Mouse (Mus musculus): ENCODE results near the gene Msln.

Msln gene

DNA sequence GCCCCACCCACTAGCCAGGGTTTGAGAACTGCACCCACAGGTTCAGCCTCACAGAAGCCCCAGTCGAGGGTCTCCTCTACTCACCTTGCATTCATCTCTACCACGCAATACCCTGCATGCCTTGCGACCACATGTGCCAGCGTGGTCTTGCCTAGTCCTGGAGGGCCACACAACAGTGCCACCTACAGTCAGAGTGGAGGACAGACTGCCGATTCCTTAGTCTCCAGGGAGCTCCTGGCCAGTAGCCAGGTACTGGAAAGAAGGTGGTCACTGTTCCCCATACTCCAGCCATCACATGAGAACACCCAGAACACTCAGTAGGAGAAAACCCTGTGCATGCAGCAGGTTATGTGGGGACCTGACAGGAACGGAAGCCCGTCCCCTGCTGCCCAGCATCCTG lies 30.3 kb downstream of the Msln start:
- DNase-seq (ENCODE audit: low spot score in 2 of 2), result no peak

DNA sequence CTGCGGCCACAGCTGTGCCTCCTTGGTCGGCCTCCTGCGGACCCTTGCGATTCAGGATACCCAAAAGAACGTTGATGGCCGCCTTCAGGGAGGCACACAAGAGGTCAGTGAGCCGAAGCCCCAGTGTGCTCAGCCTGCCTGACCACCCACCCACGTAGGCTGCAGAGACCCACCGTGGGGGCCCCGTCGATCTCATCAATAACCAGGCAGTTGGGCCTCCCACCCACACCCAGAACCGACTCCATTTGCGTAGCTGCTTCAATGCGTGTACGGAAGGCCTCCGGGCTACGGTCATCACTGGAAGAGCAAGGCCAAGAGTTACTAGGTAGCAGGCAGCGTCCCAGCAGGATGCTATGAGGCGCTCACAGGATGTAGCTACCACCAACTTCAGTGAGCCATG lies 30.7 kb downstream of the Msln start:
- no peak for DNase-seq (ENCODE audit: low spot score in 2 of 2)

DNA sequence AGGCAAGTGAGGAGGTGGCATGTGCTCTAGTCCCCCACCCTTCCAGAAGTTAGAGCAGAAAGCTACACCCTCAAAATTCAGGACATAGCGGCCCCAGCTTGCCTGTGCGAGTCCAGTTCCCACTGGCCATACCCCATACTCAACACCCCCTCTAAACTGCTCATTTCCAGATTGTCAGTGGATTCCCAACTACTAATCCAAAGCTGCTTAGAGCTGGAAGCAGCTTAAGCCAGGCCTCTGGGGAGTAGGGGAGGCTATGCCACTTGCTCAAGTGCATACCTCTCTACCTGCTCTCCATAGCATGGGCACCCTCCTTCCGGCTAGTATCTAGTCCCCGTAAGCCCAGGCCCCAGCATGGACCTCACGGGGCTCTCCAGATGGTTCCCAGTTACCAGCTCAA lies 32.7 kb downstream of the Msln start:
- no peak for DNase-seq (ENCODE audit: low spot score in 2 of 2)

GRCm38 (mm10) chr17:25717691-25718090 lies 36.5 kb downstream of the Msln start:
- no peak for DNase-seq (ENCODE audit: low spot score in 2 of 2)

- DNase-seq (ENCODE audit: low spot score in 2 of 2), result peak; percentile 36 to 49
Observed at GRCm38 (mm10) chr17:25716711-25717637, 37.2 kb downstream of the Msln start, which contains the start of gene Gng13. Gng13 (plus strand) TSS chr17:25717171.

GRCm38 (mm10) chr17:25716130-25716529 lies 38.0 kb downstream of the Msln start:
- no peak for DNase-seq (ENCODE audit: low spot score in 2 of 2)

DNA sequence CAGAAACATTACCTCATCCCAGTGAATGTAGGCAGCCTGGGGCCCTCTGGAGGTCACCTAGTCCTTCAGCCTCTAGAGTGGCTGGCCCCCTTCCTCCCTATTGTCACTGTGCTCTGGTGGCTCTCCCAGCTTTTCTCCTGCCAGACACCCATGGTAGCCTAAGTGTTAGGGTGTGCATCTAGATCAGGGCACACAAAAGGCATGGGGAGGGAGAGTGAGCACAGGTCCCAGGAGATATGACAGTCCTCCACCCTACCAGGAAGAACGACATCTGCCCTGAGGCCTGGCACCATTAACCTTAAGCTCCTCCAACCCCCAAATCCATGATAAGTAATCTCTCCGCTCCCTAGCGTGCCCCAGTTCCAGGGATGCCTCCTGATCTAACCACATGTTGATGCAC lies 38.6 kb downstream of the Msln start:
- DNase-seq (ENCODE audit: low spot score in 2 of 2), result no peak

- no peak for DNase-seq (ENCODE audit: low spot score in 2 of 2)
Observed at GRCm38 (mm10) chr17:25711136-25711535, 43.0 kb downstream of the Msln start.

GRCm38 (mm10) chr17:25709994-25710393 lies 44.2 kb downstream of the Msln start:
- DNase-seq (ENCODE audit: low spot score in 2 of 2), result no peak

DNA sequence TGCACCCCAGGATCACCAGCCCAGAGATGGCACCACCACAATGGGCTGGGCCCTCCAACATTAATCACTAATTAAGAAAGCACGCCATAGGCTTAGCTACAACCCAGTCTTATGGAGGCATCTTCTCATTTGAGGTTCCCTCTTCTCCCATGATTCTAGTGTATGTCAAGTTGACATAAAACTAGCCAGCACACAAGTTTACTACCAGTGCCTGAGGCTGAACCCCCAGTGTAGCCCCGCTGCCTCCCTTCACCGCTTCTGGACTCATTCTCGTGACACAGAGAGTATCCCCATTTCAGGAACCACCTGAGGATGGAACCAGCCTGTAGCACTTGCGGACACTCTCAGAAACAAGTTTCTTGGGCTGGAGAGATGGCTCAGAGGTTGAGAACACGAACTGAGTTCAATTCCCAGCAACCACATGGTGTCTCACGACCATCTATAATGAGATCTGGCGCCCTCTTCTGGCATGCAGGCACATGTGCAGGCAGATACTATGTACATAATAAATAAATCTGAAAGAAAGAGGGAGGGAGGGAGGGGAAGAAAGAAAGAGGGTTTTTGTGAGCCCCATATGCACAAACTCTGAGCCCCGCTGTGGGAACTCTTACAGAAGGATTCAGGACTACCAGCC lies 53.2 kb downstream of the Msln start:
- DNase-seq (ENCODE audit: low spot score in 2 of 2), result no peak

Measured in right cerebral cortex, adult 2 months (tissue).